Mouse (Mus musculus) heart, embryonic 16.5 days (tissue): Measurements from ENCODE around the gene Frem3. TPM values are rescaled to one million over a fixed set of nuclear protein-coding genes. Genes with fewer than 3 reads are reported as not detected.

Experiments used
- ATAC-seq: fragments of 200-750 bp; cut with Nextera tagmentation; replicated peaks from 2 replicates; pipeline ENCODE4 v1.8.0; 2017; ENCODE audit warnings: moderate number of reproducible peaks; ENCODE audit not compliant: insufficient read depth, low FRiP score; ENCODE audit errors: extremely low read depth
- H3K27ac ChIP-seq: fragments of 300-500 bp; sonication (generic); 2 replicates; pipeline ENCODE4 v1.5.1; 2014; ENCODE audit warnings: mild to moderate bottlenecking, low read length, control low read depth, moderate library complexity
- H3K27me3 ChIP-seq: fragments of 300-500 bp; sonication (generic); 2 replicates; pipeline ENCODE4 v1.6.1; 2014; ENCODE audit warnings: low read length, mixed read lengths; ENCODE audit not compliant: control insufficient read depth, insufficient read depth
- H3K36me3 ChIP-seq: fragments of 300-500 bp; sonication (generic); 2 replicates; pipeline ENCODE4 v1.6.1; 2014; ENCODE audit not compliant: control insufficient read depth, insufficient read depth
- H3K4me1 ChIP-seq: fragments of 300-500 bp; sonication (generic); 2 replicates; pipeline ENCODE4 v1.6.1; 2014; ENCODE audit warnings: low read length, mixed read lengths; ENCODE audit not compliant: control insufficient read depth, insufficient read depth
- H3K4me2 ChIP-seq: fragments of 300-500 bp; sonication (generic); 2 replicates; pipeline ENCODE4 v1.6.1; 2014; ENCODE audit warnings: low read depth, mild to moderate bottlenecking, control low read depth, low read length
- H3K4me3 ChIP-seq: fragments of 300-500 bp; sonication (generic); 2 replicates; pipeline ENCODE4 v1.5.1; 2014; ENCODE audit warnings: mild to moderate bottlenecking, control low read depth, low read length
- H3K9ac ChIP-seq: fragments of 300-500 bp; sonication (generic); 2 replicates; pipeline ENCODE4 v1.6.1; 2014; ENCODE audit warnings: low read length, control low read depth
- H3K9me3 ChIP-seq: fragments of 300-500 bp; sonication (generic); replicated peaks from 2 replicates; pipeline ENCODE4 v1.6.1; 2016; ENCODE audit warnings: low read length; ENCODE audit not compliant: control insufficient read depth
- WGBS: fragments of 180-500 bp; shearing (Covaris S2); extraction: QIAGEN DNeasy Blood & Tissue Kit; methylation state at CpG from one replicate; pipeline ENCODE4 v1.1.7; 2014; 5-methylcytosine and 5-hydroxymethylcytosine counted together
- polyA plus RNA-seq: library from polyadenylated mRNA; unstranded; fragments of >200 nt; fragmentation: Nextera tagmentation; extraction: Ambion mirVana; gene quantifications from 2 replicates; pipeline ENCODE4 v1.2.1, GENCODE M21; 2015

Gene Frem3
- polyA plus RNA-seq, 1 experiment from 2014 or later = 0.28 TPM

GRCm38 (mm10) chr8:80600600-80601170 is 10.2 kb upstream of the Frem3 start:
- no peak for ATAC-seq
- Histone ChIP-seq H3K27me3 (no peaks in the 10 kb centered on the region), H3K4me3 (no peak overlapping the region), H3K27ac (no peak overlapping the region), H3K9me3 (no peaks in the 10 kb centered on the region), H3K36me3 (no peaks in the 10 kb centered on the region), H3K4me1 (no peaks in the 10 kb centered on the region), H3K4me2 (no peak overlapping the region), H3K9ac (no peak overlapping the region)
- 59% methylated on average over 6 of the region's 6 CpGs for WGBS

- Histone ChIP-seq H3K36me3 (no peaks in the 10 kb centered on the region), H3K9ac (no peak overlapping the region), H3K4me1 (no peaks in the 10 kb centered on the region), H3K4me3 (no peak overlapping the region), H3K4me2 (no peak overlapping the region), H3K9me3 (no peaks in the 10 kb centered on the region), H3K27me3 (no peaks in the 10 kb centered on the region), H3K27ac (no peak overlapping the region)
- 60% methylated on average over 4 of the region's 4 CpGs for WGBS
- ATAC-seq = no peak
Observed at GRCm38 (mm10) chr8:80601886-80602285, 9.0 kb upstream of the Frem3 start.

- no peak overlapping the region for H3K4me3 ChIP-seq
Observed at GRCm38 (mm10) chr8:80607082-80607481, 3.8 kb upstream of the Frem3 start.

GRCm38 (mm10) chr8:80611441-80611751 is 516 bp downstream of the Frem3 start:
- Histone ChIP-seq H3K9me3 (no peaks in the 10 kb centered on the region), H3K4me2 (peak overlapping the region; percentile 67), H3K36me3 (no peaks in the 10 kb centered on the region), H3K27me3 (peaks cover 23% of the 10 kb centered on the region), H3K27ac (no peak overlapping the region), H3K9ac (peak overlapping the region; percentile 34; the same call in 1 of the 2 replicates), H3K4me1 (peaks cover 7% of the 10 kb centered on the region; the same call in 1 of the 2 replicates), H3K4me3 (peak overlapping the region; percentile 44)
- no peak for ATAC-seq
- 6% methylated on average over 12 of the region's 12 CpGs for WGBS

More at GRCm38 (mm10) chr8:80607082-80607481, 3.8 kb upstream of the Frem3 start:
- H3K9ac ChIP-seq = no peak overlapping the region
- peaks cover 15% of the 10 kb centered on the region for H3K27me3 ChIP-seq
- ATAC-seq = no peak
- no peaks in the 10 kb centered on the region for H3K36me3 ChIP-seq
- H3K9me3 ChIP-seq = no peaks in the 10 kb centered on the region
- H3K4me2 ChIP-seq = no peak overlapping the region
- 79% methylated on average over 4 of the region's 4 CpGs for WGBS
- peaks cover 7% of the 10 kb centered on the region; the same call in 1 of the 2 replicates for H3K4me1 ChIP-seq
- no peak overlapping the region for H3K27ac ChIP-seq

GRCm38 (mm10) chr8:80619787-80620186 is 8.9 kb downstream of the Frem3 start:
- no peak overlapping the region for H3K4me3 ChIP-seq
- no peaks in the 10 kb centered on the region for H3K27me3 ChIP-seq
- H3K9ac ChIP-seq = no peak overlapping the region
- H3K4me1 ChIP-seq = no peaks in the 10 kb centered on the region
- no peak overlapping the region for H3K4me2 ChIP-seq
- WGBS = 67% methylated on average over 3 of the region's 3 CpGs
- no peak overlapping the region for H3K27ac ChIP-seq
- no peaks in the 10 kb centered on the region for H3K36me3 ChIP-seq
- H3K9me3 ChIP-seq = no peaks in the 10 kb centered on the region
- no peak for ATAC-seq

- H3K4me2 ChIP-seq = no peak overlapping the region
- no peak for ATAC-seq
Observed at GRCm38 (mm10) chr8:80647394-80647793, 36.5 kb downstream of the Frem3 start.

GRCm38 (mm10) chr8:80657639-80658038 is 46.8 kb downstream of the Frem3 start:
- H3K4me2 ChIP-seq = no peak overlapping the region
- no peak for ATAC-seq
- 35% methylated on average over 4 of the region's 4 CpGs for WGBS
- no peak overlapping the region for H3K4me3 ChIP-seq
- H3K27me3 ChIP-seq = no peaks in the 10 kb centered on the region
- H3K9me3 ChIP-seq = no peaks in the 10 kb centered on the region
- H3K9ac ChIP-seq = no peak overlapping the region
- H3K36me3 ChIP-seq = no peaks in the 10 kb centered on the region
- H3K27ac ChIP-seq = no peak overlapping the region
- H3K4me1 ChIP-seq = peaks cover 2% of the 10 kb centered on the region; the same call in 1 of the 2 replicates

More at GRCm38 (mm10) chr8:80647394-80647793, 36.5 kb downstream of the Frem3 start:
- H3K4me3 ChIP-seq = no peak overlapping the region
- H3K27ac ChIP-seq = no peak overlapping the region
- no peaks in the 10 kb centered on the region for H3K9me3 ChIP-seq
- H3K27me3 ChIP-seq = no peaks in the 10 kb centered on the region
- H3K9ac ChIP-seq = no peak overlapping the region
- H3K36me3 ChIP-seq = no peaks in the 10 kb centered on the region
- WGBS = 64% methylated on average over 6 of the region's 6 CpGs
- H3K4me1 ChIP-seq = no peaks in the 10 kb centered on the region

GRCm38 (mm10) chr8:80661055-80661454 is 50.2 kb downstream of the Frem3 start:
- H3K36me3 ChIP-seq = no peaks in the 10 kb centered on the region
- H3K4me3 ChIP-seq = no peak overlapping the region
- H3K9ac ChIP-seq = no peak overlapping the region
- WGBS = 18% methylated on average over 4 of the region's 4 CpGs
- H3K27ac ChIP-seq = no peak overlapping the region
- no peaks in the 10 kb centered on the region; the same call in 1 of the 2 replicates for H3K27me3 ChIP-seq
- no peaks in the 10 kb centered on the region for H3K9me3 ChIP-seq
- H3K4me2 ChIP-seq = no peak overlapping the region
- ATAC-seq = no peak
- peaks cover 2% of the 10 kb centered on the region; the same call in 1 of the 2 replicates for H3K4me1 ChIP-seq

GRCm38 (mm10) chr8:80663476-80663875 is 52.6 kb downstream of the Frem3 start:
- Histone ChIP-seq H3K9me3 (no peaks in the 10 kb centered on the region), H3K4me2 (no peak overlapping the region), H3K4me1 (peaks cover 2% of the 10 kb centered on the region; the same call in 1 of the 2 replicates), H3K27me3 (no peaks in the 10 kb centered on the region; the same call in 1 of the 2 replicates), H3K27ac (no peak overlapping the region), H3K4me3 (no peak overlapping the region), H3K36me3 (no peaks in the 10 kb centered on the region), H3K9ac (no peak overlapping the region)
- 58% methylated on average over 3 of the region's 3 CpGs for WGBS
- no peak for ATAC-seq
